Mouse (Mus musculus): ENCODE data around the gene Itk. TPM values are rescaled to one million over a fixed set of nuclear protein-coding genes. Genes with fewer than 3 reads are reported as not detected.

Itk gene
- polyA plus RNA-seq, 1 experiment from 2014 or later, result 0.08 TPM

DNA sequence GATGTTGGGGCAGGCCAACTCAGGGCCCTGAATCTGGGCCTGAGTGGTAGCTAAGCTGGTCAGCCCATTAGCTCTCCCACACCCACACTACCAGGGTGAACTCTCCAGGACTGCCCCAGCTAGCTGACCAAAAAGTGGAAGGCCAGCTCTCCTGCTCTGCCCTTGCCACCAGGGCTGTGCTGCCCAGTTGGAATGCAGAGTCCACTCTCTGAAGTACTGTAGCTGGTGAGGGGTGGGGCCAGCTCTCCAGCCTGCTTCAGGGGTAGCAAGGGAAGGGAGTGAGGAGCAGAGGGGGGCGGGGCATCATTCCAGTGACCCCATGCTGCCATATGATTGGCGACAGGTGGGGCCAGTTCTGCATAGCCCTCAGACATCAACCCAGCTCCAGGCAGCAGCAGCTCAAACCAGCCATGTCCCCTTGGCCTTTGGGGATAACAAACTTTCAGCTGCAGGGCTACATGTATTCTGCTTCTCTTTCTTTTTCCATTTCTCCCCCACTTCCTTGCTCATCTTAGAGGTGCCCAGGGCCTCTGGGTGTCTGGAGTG, 20.8 kb upstream of the Itk start:
- H3K9me3 ChIP-seq (replicated peaks), result no peaks in the 10 kb centered on the region
- no peak overlapping the region for H3K4me3 ChIP-seq (replicated peaks)
- H3K4me1 ChIP-seq (replicated peaks), result no peaks in the 10 kb centered on the region
- H3K9ac ChIP-seq, result no peak overlapping the region
- no peaks in the 10 kb centered on the region for H3K36me3 ChIP-seq (replicated peaks)
- no peak for ATAC-seq (ENCODE audit: insufficient read depth)
- H3K27ac ChIP-seq (replicated peaks), result no peak overlapping the region
- WGBS (ENCODE audit: insufficient replicate concordance), result 39% methylated on average over 2 of the region's 2 CpGs
- no peak overlapping the region for H3K4me2 ChIP-seq
- no peaks in the 10 kb centered on the region for H3K27me3 ChIP-seq

DNA sequence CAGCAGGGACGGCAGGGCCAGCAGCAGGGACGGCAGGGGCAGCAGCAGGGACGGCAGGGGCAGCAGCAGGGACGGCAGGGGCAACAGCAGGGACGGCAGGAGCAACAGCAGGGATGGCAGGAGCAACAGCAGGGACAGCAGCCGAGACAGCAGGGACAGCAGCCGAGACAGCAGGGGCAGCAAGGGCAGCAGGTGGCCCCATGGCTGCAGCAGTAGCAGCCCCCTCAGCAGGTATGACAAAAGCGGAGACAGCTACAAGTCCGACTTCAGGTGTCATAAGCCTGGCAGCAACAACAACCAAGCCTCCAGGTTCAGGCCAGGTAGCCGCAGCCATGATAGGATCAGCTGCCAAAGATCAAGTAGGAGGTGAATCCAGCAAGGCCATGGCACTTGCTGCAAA, 17.4 kb upstream of the Itk start:
- no peak for ATAC-seq (ENCODE audit: insufficient read depth)
- H3K4me1 ChIP-seq (replicated peaks), result 0 out of 2 replicates have a peak, but pooled peaks cover 1% of the 10 kb centered on the region
- WGBS (ENCODE audit: insufficient replicate concordance), result 43% methylated on average over 10 of the region's 10 CpGs

DNA sequence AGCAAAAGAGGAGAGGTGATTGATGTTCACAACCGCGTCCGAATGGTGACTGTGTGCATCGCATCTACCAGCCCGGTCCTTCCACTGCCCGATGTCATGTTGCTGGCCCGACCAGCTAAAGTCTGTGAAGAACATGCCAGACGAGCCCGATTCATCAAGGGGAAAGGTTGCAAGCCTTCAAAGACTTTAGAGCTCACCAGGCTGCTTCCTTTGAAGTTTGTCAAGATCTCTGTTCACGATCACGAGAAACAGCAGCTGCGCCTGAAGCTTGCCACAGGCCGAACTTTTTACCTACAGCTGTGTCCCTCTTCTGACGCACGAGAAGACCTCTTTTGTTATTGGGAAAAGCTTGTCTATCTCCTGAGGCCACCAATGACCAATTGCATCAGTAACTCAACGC, 15.7 kb upstream of the Itk start:
- 72% methylated on average over 16 of the region's 16 CpGs for WGBS (ENCODE audit: insufficient replicate concordance)
- no peak for ATAC-seq (ENCODE audit: insufficient read depth)

More for the DNA sequence above, 17.4 kb upstream of the Itk start:
- Histone ChIP-seq H3K36me3 (replicated peaks) (no peaks in the 10 kb centered on the region), H3K9me3 (replicated peaks) (no peaks in the 10 kb centered on the region), H3K27ac (replicated peaks) (no peak overlapping the region), H3K4me2 (no peak overlapping the region), H3K9ac (no peak overlapping the region), H3K27me3 (no peaks in the 10 kb centered on the region), H3K4me3 (replicated peaks) (no peak overlapping the region)

DNA sequence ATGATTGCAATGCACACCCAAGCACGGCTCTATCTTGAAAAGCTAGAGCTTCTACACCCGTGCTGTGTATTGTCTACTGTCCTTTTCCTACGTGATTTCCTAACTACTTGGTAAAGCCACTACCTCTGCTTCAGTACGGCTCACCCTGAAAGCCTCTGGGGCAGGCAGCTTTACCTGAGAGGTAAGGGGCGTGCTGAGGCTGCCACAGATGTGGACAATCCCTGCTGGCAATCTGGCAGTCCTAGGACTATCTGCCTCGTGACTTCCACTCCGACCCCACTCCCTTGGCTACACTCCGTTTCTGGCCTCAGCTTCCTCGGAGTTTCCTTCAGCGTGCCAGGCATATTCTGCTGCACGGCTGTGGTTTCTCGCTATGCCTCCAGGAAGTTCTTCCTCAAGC, 12.2 kb upstream of the Itk start:
- Histone ChIP-seq H3K4me2 (no peak overlapping the region), H3K27me3 (no peaks in the 10 kb centered on the region), H3K9me3 (replicated peaks) (no peaks in the 10 kb centered on the region), H3K36me3 (replicated peaks) (no peaks in the 10 kb centered on the region), H3K4me1 (replicated peaks) (peaks cover 14% of the 10 kb centered on the region), H3K9ac (no peak overlapping the region), H3K27ac (replicated peaks) (no peak overlapping the region), H3K4me3 (replicated peaks) (no peak overlapping the region)
- 55% methylated on average over 12 of the region's 12 CpGs for WGBS (ENCODE audit: insufficient replicate concordance)
- ATAC-seq (ENCODE audit: insufficient read depth), result no peak

More for the DNA sequence above, 15.7 kb upstream of the Itk start:
- Histone ChIP-seq H3K36me3 (replicated peaks) (no peaks in the 10 kb centered on the region), H3K9ac (no peak overlapping the region), H3K4me2 (no peak overlapping the region), H3K4me1 (replicated peaks) (0 out of 2 replicates have a peak, but pooled peaks cover 4% of the 10 kb centered on the region), H3K27me3 (no peaks in the 10 kb centered on the region), H3K9me3 (replicated peaks) (no peaks in the 10 kb centered on the region), H3K27ac (replicated peaks) (no peak overlapping the region), H3K4me3 (replicated peaks) (no peak overlapping the region)

DNA sequence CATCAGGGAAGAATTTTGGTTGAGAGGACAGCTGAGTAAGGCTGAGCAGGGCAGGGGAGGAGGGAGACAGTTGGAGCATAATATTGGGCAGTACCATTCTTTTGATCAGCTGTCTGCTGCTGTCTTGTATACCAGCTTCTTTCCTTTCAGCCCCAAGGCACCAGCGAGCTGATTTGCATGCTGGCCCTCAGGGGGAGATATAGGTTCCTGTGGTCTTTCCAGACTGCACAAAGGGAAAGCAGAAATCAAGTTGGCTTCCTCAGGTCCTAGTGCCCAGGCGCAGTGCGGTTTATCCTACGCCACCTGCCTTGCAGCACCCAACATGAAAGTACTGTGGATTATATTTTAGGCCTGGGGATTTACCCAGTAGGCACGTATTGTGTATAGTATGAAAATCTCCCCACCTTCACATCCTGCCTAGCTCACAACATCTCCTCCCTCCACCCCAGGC, 9.6 kb upstream of the Itk start:
- Histone ChIP-seq H3K27me3 (no peaks in the 10 kb centered on the region), H3K27ac (replicated peaks) (no peak overlapping the region), H3K4me2 (no peak overlapping the region), H3K9ac (no peak overlapping the region), H3K36me3 (replicated peaks) (no peaks in the 10 kb centered on the region), H3K4me3 (replicated peaks) (no peak overlapping the region), H3K9me3 (replicated peaks) (no peaks in the 10 kb centered on the region), H3K4me1 (replicated peaks) (peaks cover 20% of the 10 kb centered on the region)
- WGBS (ENCODE audit: insufficient replicate concordance), result 36% methylated on average over 5 of the region's 5 CpGs
- ATAC-seq (ENCODE audit: insufficient read depth), result no peak

DNA sequence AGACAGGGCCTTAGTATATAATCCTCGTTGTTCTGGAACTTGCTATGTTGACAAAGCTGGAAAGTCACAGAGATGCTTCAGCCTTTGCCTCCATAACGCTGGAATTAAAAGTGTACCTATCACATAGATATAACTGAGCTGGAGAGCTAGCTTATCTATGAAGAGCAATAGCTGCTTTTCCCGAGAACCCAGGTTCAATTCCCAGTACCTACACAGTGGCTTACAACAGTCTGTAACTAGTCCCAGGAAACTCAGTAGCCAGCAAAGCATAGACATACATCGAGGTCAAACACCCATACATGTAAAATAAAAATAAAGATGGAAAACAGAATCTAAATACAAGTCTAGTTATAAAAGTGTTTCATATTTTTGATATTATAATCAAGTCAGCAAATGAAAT, 9.2 kb upstream of the Itk start:
- Histone ChIP-seq H3K4me3 (replicated peaks) (no peak overlapping the region), H3K9ac (no peak overlapping the region), H3K4me2 (no peak overlapping the region), H3K4me1 (replicated peaks) (peaks cover 20% of the 10 kb centered on the region), H3K9me3 (replicated peaks) (no peaks in the 10 kb centered on the region), H3K27me3 (no peaks in the 10 kb centered on the region), H3K27ac (replicated peaks) (no peak overlapping the region), H3K36me3 (replicated peaks) (no peaks in the 10 kb centered on the region)
- ATAC-seq (ENCODE audit: insufficient read depth), result no peak
- WGBS (ENCODE audit: insufficient replicate concordance), result 29% methylated on average over 4 of the region's 4 CpGs

DNA sequence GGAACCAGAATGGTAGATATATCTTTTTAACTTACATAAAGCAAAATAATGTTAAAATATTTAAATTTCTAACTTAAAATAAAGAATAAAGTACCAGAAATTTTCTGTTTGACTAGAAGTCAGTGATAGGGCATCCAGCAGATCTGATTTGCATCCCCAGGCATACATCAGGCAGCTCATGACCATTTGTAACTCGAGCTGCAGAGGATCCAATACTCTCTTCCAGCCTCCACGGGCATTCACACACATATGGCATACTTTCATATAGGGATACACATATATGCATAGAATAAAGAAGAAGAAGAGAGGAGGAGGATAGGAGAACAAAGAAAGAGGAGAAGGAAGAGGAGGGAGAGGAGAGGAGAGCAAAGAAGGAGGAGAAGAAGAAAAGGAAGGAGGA, 8.6 kb upstream of the Itk start:
- Histone ChIP-seq H3K27me3 (no peaks in the 10 kb centered on the region), H3K9me3 (replicated peaks) (no peaks in the 10 kb centered on the region), H3K4me3 (replicated peaks) (no peak overlapping the region), H3K36me3 (replicated peaks) (no peaks in the 10 kb centered on the region), H3K4me1 (replicated peaks) (peaks cover 20% of the 10 kb centered on the region), H3K4me2 (no peak overlapping the region), H3K27ac (replicated peaks) (no peak overlapping the region), H3K9ac (no peak overlapping the region)
- no peak for ATAC-seq (ENCODE audit: insufficient read depth)
- WGBS (ENCODE audit: insufficient replicate concordance), result 57% methylated on average over 2 of the region's 2 CpGs

DNA sequence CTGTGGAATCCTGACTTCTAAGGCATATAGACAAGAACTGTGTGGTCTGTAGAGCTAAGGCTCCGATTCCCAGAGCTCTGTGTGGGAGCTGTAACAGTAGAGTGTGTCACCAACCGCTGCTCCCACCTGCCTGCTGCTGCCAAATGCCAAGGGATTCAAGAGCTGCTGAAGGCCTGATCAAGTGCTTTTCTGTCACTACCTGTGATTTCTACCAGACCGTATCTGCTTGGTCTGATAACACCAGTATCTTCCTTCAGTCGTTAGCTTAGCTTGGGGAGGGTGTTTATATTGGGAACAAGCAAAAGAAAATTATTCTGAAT, 7.5 kb upstream of the Itk start:
- Histone ChIP-seq H3K9me3 (replicated peaks) (no peaks in the 10 kb centered on the region), H3K36me3 (replicated peaks) (no peaks in the 10 kb centered on the region), H3K27ac (replicated peaks) (no peak overlapping the region), H3K4me1 (replicated peaks) (peaks cover 20% of the 10 kb centered on the region), H3K9ac (no peak overlapping the region), H3K4me3 (replicated peaks) (no peak overlapping the region), H3K4me2 (no peak overlapping the region), H3K27me3 (no peaks in the 10 kb centered on the region)
- 38% methylated on average over 4 of the region's 4 CpGs for WGBS (ENCODE audit: insufficient replicate concordance)
- ATAC-seq (ENCODE audit: insufficient read depth), result no peak

DNA sequence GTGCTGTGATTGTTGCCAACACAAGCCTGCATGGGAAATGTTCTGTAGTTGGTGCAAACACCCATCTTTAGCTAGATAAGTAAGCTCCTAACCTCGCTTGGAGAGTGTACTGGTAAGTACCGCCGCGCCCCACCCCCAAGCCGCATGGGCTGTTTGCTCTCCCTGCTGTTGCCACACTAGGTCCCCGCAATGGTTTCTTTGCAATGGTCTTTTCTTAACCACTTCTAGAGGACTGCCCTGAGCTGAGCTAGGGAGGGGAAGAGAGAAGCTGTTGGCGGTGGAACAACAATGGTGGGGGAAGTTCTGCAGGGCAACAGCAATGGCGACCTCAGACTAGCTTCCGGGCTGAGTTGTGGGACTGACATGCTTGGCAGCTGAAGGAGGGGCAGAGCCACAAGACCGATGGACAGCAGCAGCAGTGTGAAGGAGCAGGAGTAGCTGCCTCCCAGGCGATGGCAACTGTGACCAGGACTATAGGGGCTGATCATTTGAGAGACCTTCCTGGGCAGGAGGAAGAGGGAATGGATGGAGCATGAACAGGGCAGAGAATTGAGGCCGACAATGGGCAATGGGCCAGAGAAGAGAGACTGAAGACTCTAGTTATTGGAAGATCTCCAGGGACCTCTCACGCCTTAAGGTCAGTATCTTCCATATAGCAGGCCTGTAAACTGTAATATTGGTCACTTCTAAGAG, 7.0 kb upstream of the Itk start, which contains the start of gene Fam71b:
TSS of gene Fam71b (plus strand) at position 393 of the 693 bp plus-strand sequence.
- peaks cover 16% of the 10 kb centered on the region for H3K4me1 ChIP-seq (replicated peaks)
- 49% methylated on average over 13 of the region's 13 CpGs for WGBS (ENCODE audit: insufficient replicate concordance)
- no peak within 1 kb of the TSS for H3K9ac ChIP-seq
- no peaks in the 10 kb centered on the region for H3K9me3 ChIP-seq (replicated peaks)
- ATAC-seq (ENCODE audit: insufficient read depth), result no peak
- H3K27ac ChIP-seq (replicated peaks), result no peak within 1 kb of the TSS
- H3K27me3 ChIP-seq, result no peaks in the 10 kb centered on the region
- no peaks in the 10 kb centered on the region for H3K36me3 ChIP-seq (replicated peaks)
- H3K4me2 ChIP-seq, result peak within 1 kb of the TSS; percentile 8; the same call in 1 of the 2 replicates
- H3K4me3 ChIP-seq (replicated peaks), result no peak within 1 kb of the TSS

DNA sequence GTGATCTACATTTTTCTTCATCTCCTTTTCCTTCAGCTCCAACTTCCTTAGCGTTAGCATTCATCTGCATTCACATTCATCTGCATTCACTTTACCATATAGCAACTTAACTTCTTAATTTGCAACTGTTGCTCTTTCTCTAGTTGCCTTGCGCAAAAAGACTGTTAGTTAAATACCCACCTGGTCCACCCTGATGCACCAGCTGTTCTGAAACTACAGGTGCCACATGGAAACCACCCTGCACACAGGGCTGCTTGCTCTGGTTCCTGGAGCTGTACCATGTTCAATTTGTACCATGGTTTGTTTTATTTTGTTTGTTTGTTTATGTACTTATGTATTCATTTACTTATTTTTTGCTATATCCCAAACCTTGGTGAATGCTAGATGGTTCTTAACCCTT, 6.4 kb upstream of the Itk start:
- no peak overlapping the region for H3K4me2 ChIP-seq
- WGBS (ENCODE audit: insufficient replicate concordance), result 66% methylated on average over 2 of the region's 2 CpGs
- H3K27me3 ChIP-seq, result no peaks in the 10 kb centered on the region
- peaks cover 16% of the 10 kb centered on the region for H3K4me1 ChIP-seq (replicated peaks)
- H3K4me3 ChIP-seq (replicated peaks), result no peak overlapping the region
- H3K36me3 ChIP-seq (replicated peaks), result no peaks in the 10 kb centered on the region
- H3K9ac ChIP-seq, result no peak overlapping the region
- H3K27ac ChIP-seq (replicated peaks), result no peak overlapping the region
- ATAC-seq (ENCODE audit: insufficient read depth), result no peak
- H3K9me3 ChIP-seq (replicated peaks), result no peaks in the 10 kb centered on the region

DNA sequence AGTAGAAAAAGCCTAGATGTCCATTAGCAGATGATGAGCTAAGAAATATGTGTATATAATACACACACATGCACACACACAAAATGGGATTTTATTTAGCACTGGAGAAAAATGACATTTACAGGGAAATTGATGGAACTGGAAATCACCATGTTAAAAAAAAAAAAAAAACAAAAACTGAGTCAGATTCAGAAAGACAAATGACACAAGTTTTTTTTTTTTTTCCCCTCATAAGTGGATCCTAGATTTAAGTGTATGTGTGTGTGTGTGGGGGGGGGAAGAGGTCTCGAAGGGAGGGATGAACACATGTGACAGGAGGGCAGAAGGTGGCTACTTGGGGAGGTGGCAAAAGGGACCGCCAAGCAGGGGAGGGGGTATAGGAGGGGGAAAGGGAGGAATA, 5.8 kb upstream of the Itk start:
- 53% methylated on average over 2 of the region's 2 CpGs for WGBS (ENCODE audit: insufficient replicate concordance)
- Histone ChIP-seq H3K36me3 (replicated peaks) (no peaks in the 10 kb centered on the region), H3K27me3 (no peaks in the 10 kb centered on the region), H3K9ac (no peak overlapping the region), H3K4me3 (replicated peaks) (no peak overlapping the region), H3K4me2 (no peak overlapping the region), H3K9me3 (replicated peaks) (no peaks in the 10 kb centered on the region), H3K27ac (replicated peaks) (no peak overlapping the region), H3K4me1 (replicated peaks) (peaks cover 16% of the 10 kb centered on the region)
- no peak for ATAC-seq (ENCODE audit: insufficient read depth)

DNA sequence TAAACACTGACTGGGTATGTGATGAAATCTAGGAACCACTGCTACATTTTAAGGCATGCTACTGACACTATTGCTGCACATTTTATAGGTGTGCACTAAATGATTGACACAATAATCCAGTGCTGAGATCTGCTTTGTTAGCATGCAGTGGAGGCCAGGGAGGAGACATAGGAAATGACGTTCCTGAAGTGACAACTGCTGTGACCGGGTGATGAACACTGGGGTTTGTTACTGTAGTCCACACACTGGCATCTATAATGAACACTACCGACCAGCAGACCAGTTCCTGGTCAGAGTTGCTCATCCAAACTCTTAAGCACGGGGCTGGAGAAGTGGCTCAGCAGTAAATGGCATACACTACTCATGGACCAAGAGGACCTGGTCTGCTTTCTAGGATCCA, 4.1 kb upstream of the Itk start:
- H3K27me3 ChIP-seq, result no peaks in the 10 kb centered on the region
- ATAC-seq (ENCODE audit: insufficient read depth), result no peak
- H3K4me3 ChIP-seq (replicated peaks), result no peak overlapping the region
- no peak overlapping the region for H3K4me2 ChIP-seq
- WGBS (ENCODE audit: insufficient replicate concordance), result 50% methylated on average over 4 of the region's 4 CpGs
- no peaks in the 10 kb centered on the region for H3K9me3 ChIP-seq (replicated peaks)
- no peaks in the 10 kb centered on the region for H3K36me3 ChIP-seq (replicated peaks)
- no peak overlapping the region for H3K9ac ChIP-seq
- no peak overlapping the region for H3K27ac ChIP-seq (replicated peaks)
- peaks cover 10% of the 10 kb centered on the region; the same call in 1 of the 2 replicates for H3K4me1 ChIP-seq (replicated peaks)
